Mouse (Mus musculus) adrenal gland, postnatal 14 days (tissue): ENCODE results near the gene Btbd9. TPM values are rescaled to one million over a fixed set of nuclear protein-coding genes. Genes with fewer than 3 reads are reported as not detected.
"Not testable (repeated sequence)": the region's sequence is repeated elsewhere in the genome, so short reads cannot be mapped to it uniquely, and the experiment has no call there.

Experiments used
- DNase-seq: peaks from one replicate; pipeline ENCODE4 v3.0.0; 2021; ENCODE audit warnings: mixed read lengths
- long read RNA-seq, 2 experiments: library from polyadenylated mRNA; stranded (forward); transcript quantifications; one replicate each; pipeline ENCODE4 v2.0.0; 2021
- total RNA-seq: library from RNA; stranded (reverse); gene quantifications from 2 replicates; pipeline ENCODE4 v1.2.3, GENCODE M21; 2021

Gene Btbd9
- 35.9 and 36.9 TPM in 2 replicates for total RNA-seq
- long read RNA-seq, experiment 1, full-length matches to known transcripts: 13 of 20 reads
- long read RNA-seq, experiment 1, partial matches to known transcripts: 0 of 20 reads
- long read RNA-seq, experiment 1, other reads (novel, unspliced or antisense): 7 of 20 reads
- long read RNA-seq, experiment 2, full-length matches to known transcripts: 14 of 24 reads
- long read RNA-seq, experiment 2, partial matches to known transcripts: 1 of 24 reads
- long read RNA-seq, experiment 2, other reads (novel, unspliced or antisense): 9 of 24 reads

- DNase-seq: peak; percentile 95
Measured at GRCm38 (mm10) chr17:30575941-30576773, at the start of gene Btbd9. Btbd9 (minus strand) TSS chr17:30576488.

- not testable (repeated sequence) for DNase-seq
Measured at GRCm38 (mm10) chr17:30624132-30624531, 47.8 kb upstream of the Btbd9 start, which contains the start of gene Dnah8. Dnah8 (plus strand) TSS chr17:30624354.

GRCm38 (mm10) chr17:30623200-30623599 lies 46.9 kb upstream of the Btbd9 start:
- no peak for DNase-seq

GRCm38 (mm10) chr17:30621450-30621849 lies 45.2 kb upstream of the Btbd9 start:
- no peak for DNase-seq

DNA sequence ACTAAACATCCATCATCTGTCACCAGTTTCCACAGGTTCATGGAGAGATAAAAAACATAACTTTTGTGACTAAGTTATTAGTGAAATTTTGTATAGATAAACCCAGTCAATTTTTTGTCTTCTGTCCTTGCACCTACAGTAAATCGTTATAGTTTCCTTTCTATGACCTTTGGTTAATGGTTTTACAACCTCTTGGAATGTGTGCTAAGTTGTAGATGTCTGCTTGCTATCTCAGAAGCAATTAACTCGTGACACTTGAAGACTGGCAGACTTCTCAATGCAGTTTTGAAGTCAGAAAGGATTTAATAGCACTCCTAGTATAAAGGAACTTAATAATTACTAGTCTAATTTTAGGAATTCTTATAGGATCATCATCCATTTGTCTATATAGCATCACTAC lies 44.3 kb upstream of the Btbd9 start:
- no peak for DNase-seq

DNA sequence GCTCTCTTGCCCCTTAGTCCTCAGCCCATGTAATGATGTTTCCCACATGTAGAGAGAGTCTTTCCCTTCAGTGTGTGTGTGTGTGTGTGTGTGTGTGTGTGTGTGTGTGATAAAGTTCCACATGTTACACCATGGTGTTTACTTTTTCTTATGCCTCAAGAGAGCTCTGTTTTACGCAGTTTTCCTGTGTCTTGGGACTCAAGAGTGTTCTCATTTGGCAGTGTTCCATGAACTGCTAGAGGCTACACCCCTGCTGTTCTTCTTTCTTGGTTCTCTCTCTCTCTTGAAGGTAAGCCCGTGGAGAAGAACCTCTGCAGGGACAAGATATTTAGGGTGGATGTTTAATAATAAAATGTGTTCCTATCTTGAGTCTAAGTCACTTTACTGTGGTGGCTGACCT lies 42.9 kb upstream of the Btbd9 start:
- DNase-seq: no peak

GRCm38 (mm10) chr17:30618136-30618891 lies 42.0 kb upstream of the Btbd9 start:
- no peak for DNase-seq

DNA sequence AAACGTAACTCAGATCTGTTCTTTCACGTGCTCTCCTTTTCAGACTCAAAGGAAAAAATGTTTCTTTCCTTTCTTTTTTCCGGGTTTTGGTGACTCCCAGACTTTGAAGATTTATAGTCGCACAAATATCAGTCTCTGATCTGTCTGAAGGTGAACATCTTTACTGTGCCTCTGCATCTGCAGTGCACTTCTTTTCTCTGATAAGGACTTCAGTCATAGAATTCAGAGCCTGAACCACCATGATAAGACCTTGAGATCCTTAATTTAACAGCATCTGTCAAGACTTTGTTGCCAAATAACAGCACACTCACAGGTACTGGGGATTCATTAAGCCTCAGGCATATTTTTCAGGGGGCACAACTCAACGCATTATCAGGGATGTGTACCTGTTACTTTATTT lies 39.9 kb upstream of the Btbd9 start:
- DNase-seq: no peak

- DNase-seq: no peak
Measured at GRCm38 (mm10) chr17:30613350-30613749, 37.1 kb upstream of the Btbd9 start.

DNA sequence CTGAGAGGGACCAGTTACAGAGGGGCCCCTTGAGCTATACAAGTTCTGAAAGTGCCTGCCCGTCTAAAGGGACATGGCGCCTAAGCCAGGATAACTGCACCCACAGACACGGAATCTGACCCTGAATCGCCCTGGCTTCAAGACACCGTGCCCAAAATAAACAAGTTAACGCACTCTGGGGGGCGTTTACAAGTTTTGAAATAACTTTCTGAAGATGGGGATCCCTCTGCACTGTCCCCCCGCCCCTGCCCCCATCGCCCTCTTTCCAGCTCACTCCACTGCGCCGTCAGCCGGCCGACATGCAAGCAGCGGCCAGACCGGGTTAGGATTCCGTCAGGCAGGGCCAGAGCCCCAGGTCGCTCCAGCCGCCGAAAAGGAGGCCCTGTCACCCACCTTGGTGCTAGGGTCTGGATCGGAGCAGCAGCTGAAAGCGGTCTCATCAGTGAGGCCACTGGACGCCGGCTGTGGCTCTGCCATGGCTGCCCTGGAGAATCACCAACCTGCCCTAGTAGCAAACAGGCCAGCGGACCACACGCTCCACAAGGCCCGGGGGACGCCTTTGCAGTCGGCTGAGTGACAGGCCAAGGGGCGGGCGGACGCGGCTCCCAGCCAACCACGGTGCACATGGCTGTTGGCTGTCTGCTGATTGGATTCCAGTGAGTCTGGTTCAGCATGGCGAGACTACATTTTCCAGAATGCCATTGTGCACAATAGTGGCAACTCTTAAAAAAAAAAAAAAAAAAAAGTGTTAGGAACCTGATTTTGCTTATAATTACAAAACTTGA lies 36.0 kb upstream of the Btbd9 start:
- peak; percentile 100 for DNase-seq

GRCm38 (mm10) chr17:30611221-30612074 lies 35.2 kb upstream of the Btbd9 start:
- DNase-seq: no peak

GRCm38 (mm10) chr17:30610739-30611138 lies 34.5 kb upstream of the Btbd9 start:
- DNase-seq: no peak

DNA sequence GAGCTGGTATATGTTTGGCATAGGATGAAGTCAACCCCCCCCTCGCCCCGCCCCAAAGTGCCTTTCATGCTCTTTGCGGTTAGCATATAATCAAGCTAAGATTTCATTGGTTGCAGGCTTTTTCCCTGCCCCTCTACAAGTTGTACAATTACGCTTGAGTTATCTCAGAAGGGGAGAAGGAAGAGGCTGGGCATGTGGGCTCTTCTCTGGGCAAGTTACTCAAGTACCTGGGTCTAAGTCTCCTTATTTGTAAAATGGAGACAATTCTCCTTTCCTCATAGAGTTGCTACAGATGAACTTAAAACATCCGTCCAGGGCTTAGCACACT lies 33.7 kb upstream of the Btbd9 start:
- DNase-seq: no peak

GRCm38 (mm10) chr17:30609305-30609979 lies 33.2 kb upstream of the Btbd9 start:
- DNase-seq: no peak

- no peak for DNase-seq
Measured at GRCm38 (mm10) chr17:30607909-30608495, 31.7 kb upstream of the Btbd9 start.

- no peak for DNase-seq
Measured at GRCm38 (mm10) chr17:30607330-30607729, 31.0 kb upstream of the Btbd9 start.

DNA sequence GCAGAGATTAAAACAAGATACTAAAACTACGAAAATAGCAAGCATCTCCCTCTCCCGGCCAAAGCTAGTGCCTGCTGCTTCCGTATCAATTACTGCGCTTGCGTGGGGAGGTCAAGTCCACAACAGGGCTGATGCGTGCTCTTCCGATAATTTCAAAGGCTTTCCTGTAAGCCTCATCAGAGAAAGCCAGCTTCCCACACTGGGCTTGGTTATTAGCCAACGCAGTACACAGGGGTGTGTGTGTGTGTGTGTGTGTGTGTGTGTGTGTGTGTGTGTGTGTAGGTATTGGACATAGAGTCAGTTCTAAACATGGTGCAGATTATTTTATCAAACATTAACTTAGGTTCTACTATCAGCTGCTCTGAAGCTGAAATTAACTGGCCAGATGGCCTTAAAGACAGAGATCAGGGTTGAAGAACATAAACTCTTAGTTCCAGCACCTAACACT lies 30.4 kb upstream of the Btbd9 start:
- no peak for DNase-seq

- no peak for DNase-seq
Measured at GRCm38 (mm10) chr17:30606206-30606605, 29.9 kb upstream of the Btbd9 start.

DNA sequence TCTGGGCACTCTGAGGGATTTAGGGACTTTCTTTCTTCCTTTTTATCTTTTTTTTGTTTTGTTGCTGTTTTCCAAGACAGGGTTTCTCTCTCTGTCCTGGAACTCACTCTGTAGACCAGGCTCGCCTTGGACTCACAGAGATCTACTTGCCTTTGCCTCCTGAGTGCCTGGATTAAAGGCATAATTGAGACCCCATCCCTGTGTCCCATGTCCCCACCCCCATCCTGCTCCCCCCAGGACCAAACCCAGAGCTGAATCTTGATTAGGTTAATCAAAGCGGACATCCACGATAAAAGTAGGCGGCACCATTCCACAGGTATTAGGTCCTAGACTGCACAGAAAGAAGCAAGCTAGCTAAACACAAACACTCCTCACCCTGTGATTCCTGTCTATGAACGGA lies 28.7 kb upstream of the Btbd9 start:
- no peak for DNase-seq

DNA sequence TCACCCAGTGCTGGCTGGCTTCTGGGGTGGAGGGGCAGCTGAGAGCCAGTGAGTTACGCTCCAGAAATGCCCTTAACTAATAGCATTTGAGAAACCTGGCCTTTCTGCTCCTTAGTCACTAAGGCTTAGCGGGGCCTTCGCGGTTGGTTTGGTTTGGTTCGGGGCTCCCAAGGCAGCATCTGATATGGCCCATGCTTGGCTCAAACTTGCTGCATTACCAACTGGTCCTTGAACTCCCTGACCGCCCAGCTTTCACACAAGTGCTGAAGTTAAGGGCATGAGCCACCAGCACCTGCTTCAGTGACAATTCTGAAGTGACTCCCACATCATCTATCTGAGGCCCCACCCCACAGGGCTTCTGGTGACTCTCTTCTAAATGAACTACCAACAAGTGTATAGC lies 28.0 kb upstream of the Btbd9 start:
- DNase-seq: peak; percentile 33
